Mouse (Mus musculus) neural tube, embryonic 12.5 days (tissue): ENCODE data around the gene Sufu. TPM values are rescaled to one million over a fixed set of nuclear protein-coding genes. Genes with fewer than 3 reads are reported as not detected.

Source experiments
- ATAC-seq: fragments of 200-750 bp; cut with Nextera tagmentation; 2 replicates; pipeline ENCODE4 v1.8.0; 2017; ENCODE audit warnings: low read depth, mild to moderate bottlenecking, moderate TSS enrichment, moderate library complexity; ENCODE audit not compliant: low FRiP score
- H3K27ac ChIP-seq: fragments of 300-500 bp; sonication (generic); 2 replicates; pipeline ENCODE4 v1.5.1; 2016
- H3K27me3 ChIP-seq: fragments of 300-500 bp; sonication (generic); replicated peaks from 2 replicates; pipeline ENCODE4 v1.6.1; 2016; ENCODE audit warnings: mild to moderate bottlenecking
- H3K36me3 ChIP-seq: fragments of 300-500 bp; sonication (generic); 2 replicates; pipeline ENCODE4 v1.6.1; 2016; ENCODE audit warnings: mild to moderate bottlenecking
- H3K4me1 ChIP-seq: fragments of 300-500 bp; sonication (generic); 2 replicates; pipeline ENCODE4 v1.6.1; 2016
- H3K4me2 ChIP-seq: fragments of 300-500 bp; sonication (generic); replicated peaks from 2 replicates; pipeline ENCODE4 v1.6.1; 2016; ENCODE audit warnings: mild to moderate bottlenecking
- H3K4me3 ChIP-seq: fragments of 300-500 bp; sonication (generic); 2 replicates; pipeline ENCODE4 v1.5.1; 2016
- H3K9ac ChIP-seq: fragments of 300-500 bp; sonication (generic); 2 replicates; pipeline ENCODE4 v1.6.1; 2016; ENCODE audit warnings: mild to moderate bottlenecking
- H3K9me3 ChIP-seq: fragments of 300-500 bp; sonication (generic); 2 replicates; pipeline ENCODE4 v1.6.1; 2016; ENCODE audit warnings: mild to moderate bottlenecking
- WGBS: fragments of 180-500 bp; shearing (Covaris S2); methylation state at CpG from one replicate; pipeline ENCODE4 v1.1.7; 2016; 5-methylcytosine and 5-hydroxymethylcytosine counted together
- polyA plus RNA-seq: library from polyadenylated mRNA; unstranded; fragments of >200 nt; fragmentation: Nextera tagmentation; extraction: Ambion mirVana; gene quantifications from 2 replicates; pipeline ENCODE4 v1.2.1, GENCODE M21; 2016

Gene Sufu
- polyA plus RNA-seq, 1 experiment from 2014 or later, result 36.3 TPM

DNA sequence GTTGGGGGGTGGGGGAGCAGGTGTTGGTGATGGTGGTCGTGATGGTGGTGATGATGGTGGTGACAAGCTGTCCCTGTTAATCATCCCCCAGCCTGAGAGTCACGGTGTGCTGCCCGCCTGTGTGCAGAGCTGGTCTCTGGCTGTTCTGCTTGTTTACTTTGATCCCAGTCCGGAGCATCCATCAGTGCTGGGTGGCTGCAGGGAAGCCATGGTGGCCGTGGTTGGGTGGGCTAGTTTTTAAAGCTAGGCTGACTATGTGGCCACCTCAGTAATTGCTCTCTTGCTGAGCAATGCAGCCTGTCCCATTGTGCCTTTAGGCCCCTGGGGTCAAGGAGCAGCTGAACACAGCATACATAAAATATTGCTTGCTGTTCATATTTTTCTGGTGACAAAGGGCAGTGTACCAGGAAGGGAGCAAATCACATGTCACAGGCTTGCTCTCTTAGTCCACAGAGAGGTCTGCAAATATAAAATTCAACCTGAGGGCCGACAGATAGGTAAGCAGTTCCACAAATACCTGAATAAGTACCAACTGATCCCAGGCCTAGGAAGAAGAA lies 137.9 kb downstream of the Sufu start:
- H3K4me3 ChIP-seq, result no peak overlapping the region

DNA sequence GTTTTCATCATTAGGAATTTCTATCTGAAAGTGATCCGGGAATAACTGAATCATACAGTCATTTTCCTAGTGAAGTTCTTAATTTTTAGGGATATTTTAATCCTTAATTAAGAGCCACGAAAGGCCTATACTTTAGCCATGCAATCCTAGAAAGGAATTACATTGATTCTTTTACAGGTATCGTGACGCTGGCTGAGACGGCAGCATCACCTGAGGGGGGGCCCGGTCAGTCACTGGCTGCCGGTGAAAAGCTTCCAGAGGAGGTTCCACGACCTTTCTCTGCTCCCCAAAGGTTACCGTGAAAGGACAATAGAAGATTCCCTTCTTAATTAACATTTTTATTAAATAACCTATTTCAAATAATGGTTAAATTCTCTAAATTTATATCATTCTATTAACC lies 140.7 kb downstream of the Sufu start:
- Histone ChIP-seq H3K36me3 (peaks cover 40% of the 10 kb centered on the region), H3K9ac (no peak overlapping the region), H3K4me2 (no peak overlapping the region), H3K4me1 (peaks cover 20% of the 10 kb centered on the region), H3K9me3 (no peaks in the 10 kb centered on the region), H3K27ac (no peak overlapping the region), H3K4me3 (no peak overlapping the region), H3K27me3 (no peaks in the 10 kb centered on the region)
- ATAC-seq, result no peak
- 92% methylated on average over 9 of the region's 9 CpGs for WGBS

More for the DNA sequence above, 137.9 kb downstream of the Sufu start:
- WGBS, result 30% methylated on average over 6 of the region's 6 CpGs
- Histone ChIP-seq H3K4me1 (peaks cover 46% of the 10 kb centered on the region), H3K4me2 (no peak overlapping the region), H3K36me3 (peaks cover 14% of the 10 kb centered on the region; the same call in 1 of the 2 replicates), H3K9me3 (no peaks in the 10 kb centered on the region), H3K27me3 (no peaks in the 10 kb centered on the region), H3K27ac (no peak overlapping the region), H3K9ac (no peak overlapping the region)
- no peak for ATAC-seq

DNA sequence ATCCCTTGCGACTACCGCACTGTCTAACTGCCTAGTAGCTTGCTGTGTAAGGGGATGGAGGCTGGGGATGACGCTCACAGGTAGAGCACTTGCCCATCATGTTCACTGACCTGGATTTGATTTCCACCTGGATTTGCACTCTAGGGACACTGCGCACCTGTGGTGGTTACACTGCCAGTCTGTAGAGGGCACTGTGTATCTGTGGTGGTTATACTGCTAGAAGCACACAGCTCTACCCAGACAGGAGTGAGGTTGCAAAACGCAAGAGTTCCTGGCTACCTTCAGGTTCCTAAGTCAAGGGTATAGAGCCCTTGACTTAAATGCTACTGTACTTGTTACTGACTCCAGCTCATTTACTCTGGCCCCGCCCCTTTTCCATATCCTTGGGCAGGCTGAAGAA lies 141.5 kb downstream of the Sufu start:
- Histone ChIP-seq H3K27ac (no peak overlapping the region), H3K9ac (no peak overlapping the region), H3K9me3 (no peaks in the 10 kb centered on the region), H3K4me1 (peaks cover 11% of the 10 kb centered on the region), H3K4me2 (no peak overlapping the region), H3K27me3 (no peaks in the 10 kb centered on the region), H3K36me3 (peaks cover 48% of the 10 kb centered on the region), H3K4me3 (no peak overlapping the region)
- ATAC-seq, result no peak
- WGBS, result 89% methylated on average over 6 of the region's 6 CpGs

Other genes with a start within 250 kb of the Sufu start
- gene Pitx3, start 248.6 kb upstream of the Sufu start, polyA plus RNA-seq, result 2.7 and 3.0 TPM in 2 replicates
- gene Gbf1, start 244.4 kb upstream of the Sufu start, polyA plus RNA-seq, result 72.8 and 85.6 TPM in 2 replicates
- 3.9 and 4.0 TPM in 2 replicates for gene Nfkb2, start 92.6 kb upstream of the Sufu start, polyA plus RNA-seq
- 29.9 and 31.6 TPM in 2 replicates for gene Psd, start 69.7 kb upstream of the Sufu start, polyA plus RNA-seq
- gene Fbxl15, start 68.7 kb upstream of the Sufu start, polyA plus RNA-seq, result 26.8 and 28.2 TPM in 2 replicates
- gene Cuedc2, start 58.2 kb upstream of the Sufu start, polyA plus RNA-seq, result 284 and 289 TPM in 2 replicates
- gene Mfsd13a, start 55.8 kb upstream of the Sufu start, polyA plus RNA-seq, result 8.5 and 9.3 TPM in 2 replicates
- gene 2310034G01Rik, start 46.6 kb upstream of the Sufu start, polyA plus RNA-seq, result 2.1 and 2.2 TPM in 2 replicates
- 259 and 269 TPM in 2 replicates for gene Actr1a, start 1.1 kb upstream of the Sufu start, polyA plus RNA-seq
- 39.1 and 43.0 TPM in 2 replicates for gene Trim8, start 104.8 kb downstream of the Sufu start, polyA plus RNA-seq
- gene Arl3, start 176.3 kb downstream of the Sufu start, polyA plus RNA-seq, result 190 and 194 TPM in 2 replicates
- 11.4 and 12.2 TPM in 2 replicates for gene Sfxn2, start 176.5 kb downstream of the Sufu start, polyA plus RNA-seq
- gene Wbp1l, start 202.2 kb downstream of the Sufu start, polyA plus RNA-seq, result 53.4 and 54.8 TPM in 2 replicates